Mouse (Mus musculus) testis, adult 2 months (tissue): ENCODE results near the gene Lrp2. TPM values are rescaled to one million over a fixed set of nuclear protein-coding genes. Genes with fewer than 3 reads are reported as not detected.

Experiments
- H3K27ac ChIP-seq: fragments of 200-500 bp; 2 replicates; pipeline ENCODE4 v1.5.1; 2012; ENCODE audit warnings: low read depth, low read length; ENCODE audit not compliant: control insufficient read depth, insufficient read depth
- H3K27me3 ChIP-seq: fragments of 200-500 bp; 2 replicates; pipeline ENCODE4 v1.6.1; 2012; ENCODE audit warnings: mild to moderate bottlenecking, low read length, moderate library complexity; ENCODE audit not compliant: control insufficient read depth, insufficient read depth
- H3K36me3 ChIP-seq: fragments of 200-500 bp; 2 replicates; pipeline ENCODE4 v1.6.1; 2012; ENCODE audit warnings: mild to moderate bottlenecking, low read length; ENCODE audit not compliant: control insufficient read depth, insufficient read depth
- H3K4me1 ChIP-seq: fragments of 200-500 bp; 2 replicates; pipeline ENCODE4 v1.6.1; 2012; ENCODE audit warnings: low read length; ENCODE audit not compliant: control insufficient read depth, insufficient read depth
- H3K4me3 ChIP-seq: fragments of 200-500 bp; 2 replicates; pipeline ENCODE4 v1.5.1; 2012; ENCODE audit warnings: low read depth, mild to moderate bottlenecking, low read length, moderate library complexity, mixed read lengths; ENCODE audit not compliant: control insufficient read depth
- CTCF ChIP-seq: fragments of 200-500 bp; IDR thresholded peaks from 2 replicates; pipeline ENCODE4 v1.5.1; 2012; ENCODE audit warnings: low read depth, mild to moderate bottlenecking, inconsistent platforms, low read length, moderate library complexity; ENCODE audit not compliant: control insufficient read depth, insufficient read depth, insufficient replicate concordance
- POLR2A ChIP-seq: fragments of 200-500 bp; IDR thresholded peaks from 2 replicates; pipeline ENCODE4 v1.6.1; 2012; ENCODE audit warnings: low read depth, mild to moderate bottlenecking, inconsistent platforms, low read length, moderate library complexity; ENCODE audit not compliant: control insufficient read depth
- polyA plus RNA-seq: library from polyadenylated mRNA; depleted of rRNA; stranded (reverse); fragments of >200 nt; gene quantifications from 2 replicates; pipeline ENCODE4 v1.2.3, GENCODE M21; 2012; rRNA removed

Lrp2 gene
- 0.32 and 2.3 TPM in 2 replicates for polyA plus RNA-seq

DNA sequence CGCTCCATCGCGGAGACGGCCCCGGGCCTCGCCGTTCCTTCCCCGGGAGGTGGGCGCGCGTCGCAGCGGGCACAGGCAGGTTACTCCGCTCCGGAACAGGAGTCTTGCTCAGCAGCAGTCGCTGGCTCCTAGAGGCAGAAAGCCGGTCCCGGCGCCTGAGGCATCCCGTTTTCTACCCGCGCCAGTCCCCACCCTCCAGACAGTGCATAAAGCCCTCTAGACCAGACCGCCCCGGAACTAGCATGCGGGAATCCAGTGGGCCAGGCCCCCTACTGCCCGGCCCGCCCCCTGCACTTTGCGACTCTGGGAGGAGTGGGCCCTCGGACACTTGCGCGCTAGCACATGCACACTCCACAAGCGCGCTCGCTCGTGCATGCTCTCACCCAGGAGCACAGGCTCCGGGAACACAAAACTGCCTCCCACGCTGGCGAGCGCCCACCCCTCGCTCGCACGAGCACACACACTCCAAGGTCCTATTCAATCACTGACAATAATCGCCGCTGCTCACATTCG lies at the start of gene Lrp2:
TSS of gene Lrp2 (minus strand) at position 180 of the 513 bp plus-strand sequence.
- no peak within 1 kb of the TSS for H3K27ac ChIP-seq
- H3K4me3 ChIP-seq, result peak within 1 kb of the TSS; percentile 33
- H3K36me3 ChIP-seq, result no peaks in the 10 kb centered on the region
- TF ChIP-seq POLR2A (no peak), CTCF (no peak)
- peaks cover 5% of the 10 kb centered on the region for H3K4me1 ChIP-seq
- no peaks in the 10 kb centered on the region for H3K27me3 ChIP-seq

DNA sequence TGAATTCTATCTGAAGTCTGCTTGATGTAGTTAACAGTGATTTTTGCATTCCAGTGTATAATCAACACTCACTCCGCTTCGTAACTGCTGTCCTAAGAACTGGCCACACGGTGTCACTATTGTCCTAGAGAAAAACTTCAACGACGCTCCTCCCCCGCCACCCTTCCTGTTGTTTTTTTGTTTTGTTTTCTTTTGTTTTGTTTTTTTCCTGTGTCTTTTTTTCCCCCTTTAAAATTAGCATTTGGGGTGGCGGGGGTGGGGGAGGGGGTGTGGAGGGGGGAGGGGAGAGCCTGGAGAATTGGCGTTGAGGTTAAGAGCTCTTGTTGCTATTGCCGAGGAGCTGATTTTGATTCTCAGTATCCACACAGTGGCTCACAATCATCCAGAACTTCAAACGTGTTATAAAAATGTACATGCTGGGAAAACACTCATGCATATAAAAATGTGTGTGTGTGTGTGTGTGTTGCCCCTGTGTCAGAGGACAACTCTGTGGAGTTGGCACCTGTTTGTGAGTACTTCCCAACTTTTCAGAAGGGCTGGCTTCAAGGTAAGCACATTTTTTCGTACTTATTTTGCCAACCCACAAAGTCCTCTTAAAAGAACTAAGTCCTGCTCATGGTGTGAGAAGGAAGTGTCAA lies 49.3 kb upstream of the Lrp2 start:
- H3K36me3 ChIP-seq, result no peaks in the 10 kb centered on the region
- peaks cover 4% of the 10 kb centered on the region; the same call in 1 of the 2 replicates for H3K4me1 ChIP-seq
- no peaks in the 10 kb centered on the region for H3K27me3 ChIP-seq
- TF ChIP-seq POLR2A (no peak), CTCF (peak; percentile 25; the same call in 1 of the 2 replicates)
- H3K27ac ChIP-seq, result no peak overlapping the region
- H3K4me3 ChIP-seq, result peak overlapping the region; percentile 19; the same call in 1 of the 2 replicates

DNA sequence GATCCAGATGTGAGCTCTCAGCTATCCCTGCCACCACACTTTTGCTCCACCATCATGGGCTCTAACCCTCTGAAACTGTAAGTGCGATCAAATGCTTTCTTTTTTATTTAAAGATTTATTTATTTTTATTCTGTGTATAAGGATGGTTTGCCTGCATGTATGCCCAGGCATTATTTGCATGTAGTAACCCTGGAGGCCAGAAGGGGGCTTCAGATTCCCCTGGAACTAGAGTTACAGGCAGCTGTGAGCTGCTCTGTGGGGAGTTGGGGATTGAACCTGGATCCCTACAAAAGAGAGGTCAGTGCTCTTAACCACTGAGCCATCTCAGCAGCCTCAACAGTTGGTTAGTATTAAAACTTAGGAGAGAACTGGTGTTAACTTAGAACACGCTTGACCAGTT lies 45.6 kb upstream of the Lrp2 start:
- no peak overlapping the region for H3K27ac ChIP-seq
- H3K27me3 ChIP-seq, result no peaks in the 10 kb centered on the region
- H3K4me3 ChIP-seq, result no peak overlapping the region
- TF ChIP-seq POLR2A, result no peak
- TF ChIP-seq CTCF, result no peak
- no peaks in the 10 kb centered on the region for H3K36me3 ChIP-seq
- H3K4me1 ChIP-seq, result peaks cover 3% of the 10 kb centered on the region

- no peaks in the 10 kb centered on the region for H3K36me3 ChIP-seq
- no peaks in the 10 kb centered on the region for H3K27me3 ChIP-seq
- no peak overlapping the region for H3K27ac ChIP-seq
- peaks cover 3% of the 10 kb centered on the region for H3K4me1 ChIP-seq
- no peak overlapping the region for H3K4me3 ChIP-seq
- TF ChIP-seq CTCF (no peak), POLR2A (no peak)
Observed at GRCm38 (mm10) chr2:69630792-69631191, 44.9 kb upstream of the Lrp2 start.

GRCm38 (mm10) chr2:69629914-69630313 lies 44.0 kb upstream of the Lrp2 start:
- TF ChIP-seq POLR2A (no peak), CTCF (no peak)
- H3K27me3 ChIP-seq, result no peaks in the 10 kb centered on the region
- no peaks in the 10 kb centered on the region for H3K36me3 ChIP-seq
- no peak overlapping the region for H3K4me3 ChIP-seq
- H3K4me1 ChIP-seq, result peaks cover 2% of the 10 kb centered on the region; the same call in 1 of the 2 replicates
- H3K27ac ChIP-seq, result no peak overlapping the region

GRCm38 (mm10) chr2:69629215-69629614 lies 43.4 kb upstream of the Lrp2 start:
- H3K4me3 ChIP-seq, result peak overlapping the region; percentile 12; the same call in 1 of the 2 replicates
- TF ChIP-seq POLR2A (no peak), CTCF (no peak)
- no peaks in the 10 kb centered on the region for H3K36me3 ChIP-seq
- H3K27me3 ChIP-seq, result no peaks in the 10 kb centered on the region
- no peak overlapping the region for H3K27ac ChIP-seq
- peaks cover 2% of the 10 kb centered on the region; the same call in 1 of the 2 replicates for H3K4me1 ChIP-seq

DNA sequence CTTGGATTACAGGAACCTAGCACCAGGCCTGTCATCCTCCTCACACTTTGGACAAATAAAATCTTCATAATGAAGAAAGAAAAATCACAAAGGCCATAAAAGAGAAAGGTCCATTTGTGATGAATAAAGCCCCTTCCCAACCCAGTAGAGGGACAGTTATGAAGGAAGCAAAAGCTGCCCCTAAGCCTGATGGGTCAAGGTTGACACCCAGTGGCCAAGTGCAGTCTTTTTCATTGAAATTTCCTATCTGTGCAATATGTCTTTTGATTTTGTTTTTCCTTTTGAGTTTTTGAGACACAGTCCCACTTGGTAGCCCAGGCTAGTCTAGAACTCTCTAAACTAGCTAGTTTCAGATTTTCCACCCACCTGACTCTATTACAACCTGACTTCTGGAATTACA lies 33.4 kb upstream of the Lrp2 start:
- H3K4me1 ChIP-seq, result no peaks in the 10 kb centered on the region
- no peaks in the 10 kb centered on the region for H3K36me3 ChIP-seq
- H3K4me3 ChIP-seq, result no peak overlapping the region
- TF ChIP-seq POLR2A, result no peak
- no peak for TF ChIP-seq CTCF
- no peaks in the 10 kb centered on the region for H3K27me3 ChIP-seq
- H3K27ac ChIP-seq, result no peak overlapping the region
